Mouse (Mus musculus) thymus, adult 2 months (tissue): ENCODE measurements around the gene Sparc.

Source experiments
- CTCF ChIP-seq: fragments of 200-500 bp; IDR thresholded peaks from 2 replicates; pipeline ENCODE4 v1.5.1; 2012; ENCODE audit warnings: mild to moderate bottlenecking, control low read depth, low read length, moderate library complexity, borderline replicate concordance; ENCODE audit not compliant: control insufficient read depth, poor library complexity, insufficient read depth; ENCODE audit errors: extremely low read depth
- POLR2A ChIP-seq: fragments of 200-500 bp; IDR thresholded peaks from 2 replicates; pipeline ENCODE4 v1.6.1; 2012; ENCODE audit warnings: mild to moderate bottlenecking, low read length, control low read depth, moderate library complexity; ENCODE audit not compliant: control insufficient read depth, poor library complexity, insufficient read depth; ENCODE audit errors: extremely low read depth

GRCm38 (mm10) chr11:55415036-55415704 lies 7.8 kb downstream of the Sparc start:
- TF ChIP-seq CTCF (no peak), POLR2A (no peak)
